Mouse (Mus musculus): ENCODE measurements around the gene Zfp207.

DNA sequence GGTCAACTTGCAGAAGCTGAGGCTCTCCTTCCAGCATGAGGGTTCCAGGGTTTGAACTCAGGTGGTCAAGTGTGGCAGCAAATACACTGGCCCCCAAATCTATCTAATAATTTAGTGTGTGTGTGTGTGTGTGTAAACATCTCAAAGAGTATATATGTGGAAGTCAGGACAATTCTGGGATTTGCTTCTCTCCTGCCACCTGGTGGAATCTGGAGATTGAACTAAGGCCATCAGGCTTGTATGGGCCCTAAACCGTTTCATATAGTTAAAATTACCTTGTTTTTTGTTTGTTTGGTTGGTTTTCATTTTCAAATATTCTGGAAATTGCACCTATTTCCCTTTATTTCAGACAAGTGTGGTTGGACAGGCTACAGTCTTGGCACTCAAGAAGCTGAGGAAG, 14.1 kb upstream of the Zfp207 start:
- no peak for TF ChIP-seq USF1 (IDR thresholded peaks at IDR 0.05; ENCODE audit: low read depth)
- TF ChIP-seq CTCF (IDR thresholded peaks at IDR 0.05; ENCODE audit: control insufficient read depth, insufficient read depth, insufficient read length): no peak
